Mouse (Mus musculus): ENCODE data around the gene Ankar. TPM values are rescaled to one million over a fixed set of nuclear protein-coding genes. Genes with fewer than 3 reads are reported as not detected.

Gene Ankar
- polyA plus RNA-seq (2012; rRNA removed): 0.01 TPM in 1 of 2 replicates, not detected in the other

GRCm38 (mm10) chr1:72700479-72700878 is at the start of gene Ankar:
TSS of gene Ankar (minus strand) at chr1:72700579.

GRCm38 (mm10) chr1:72710753-72711653 is 10.6 kb upstream of the Ankar start, which contains the start of gene Rpl37a:
TSS of gene Rpl37a (plus strand) at chr1:72711290.

Other genes with a start within 250 kb of the Ankar start
- 11.1 and 15.6 TPM in 2 replicates for gene March4, start 163.6 kb downstream of the Ankar start, polyA plus RNA-seq (2012; rRNA removed)
- gene Smarcal1, start 117.3 kb downstream of the Ankar start, polyA plus RNA-seq (2012; rRNA removed): 46.9 and 47.4 TPM in 2 replicates
- gene Rpl37a, start 10.7 kb upstream of the Ankar start, polyA plus RNA-seq (2012; rRNA removed): 1,143 and 1,250 TPM in 2 replicates
- 219 and 251 TPM in 2 replicates for gene Igfbp2, start 123.9 kb upstream of the Ankar start, polyA plus RNA-seq (2012; rRNA removed)
- gene Igfbp5, start 174.3 kb upstream of the Ankar start, polyA plus RNA-seq (2012; rRNA removed): 46.3 and 59.4 TPM in 2 replicates

All from central nervous system, embryonic 18 days (tissue).